Mouse (Mus musculus) testis, adult 2 months (tissue): ENCODE measurements around the gene Ppp1r9a.

ENCODE experiments used
- CTCF ChIP-seq: fragments of 200-500 bp; IDR thresholded peaks from 2 replicates; pipeline ENCODE4 v1.5.1; 2012; ENCODE audit warnings: low read depth, mild to moderate bottlenecking, inconsistent platforms, low read length, moderate library complexity; ENCODE audit not compliant: control insufficient read depth, insufficient read depth, insufficient replicate concordance
- POLR2A ChIP-seq: fragments of 200-500 bp; IDR thresholded peaks from 2 replicates; pipeline ENCODE4 v1.6.1; 2012; ENCODE audit warnings: low read depth, mild to moderate bottlenecking, inconsistent platforms, low read length, moderate library complexity; ENCODE audit not compliant: control insufficient read depth

- TF ChIP-seq CTCF = no peak
- no peak for TF ChIP-seq POLR2A
Observed at GRCm38 (mm10) chr6:4978897-4979296, 76.2 kb downstream of the Ppp1r9a start.
